In genomic region chr16:38654308-38654707, GRCm38 (mm10) we compare ENCODE assay signal across 13 mouse cellular contexts. TPM values are rescaled to one million over a fixed set of nuclear protein-coding genes. Genes with fewer than 3 reads are reported as not detected.
DNase-seq lines count a peak whose midpoint lies in the region; ATAC-seq and TF ChIP-seq lines count a peak whose summit lies in the region.
"Had no signal": no experiment of that assay in that cellular context is flagged by ENCODE, and none has a peak within 500 bp of the region (broad histone marks: within the 10 kb centered on the region; RNA-seq: fewer than 3 reads in every experiment).

No protein-coding gene starts in this region.

- no peaks in the 10 kb centered on the region for H3K9me3 ChIP-seq in intestine, embryonic 14.5 days (ENCODE audit: control insufficient read depth, low read length)
- H3K9me3 ChIP-seq in intestine, embryonic 15.5 days, result no peaks in the 10 kb centered on the region
- H3K9me3 ChIP-seq in lung, postnatal 0 days (ENCODE audit: low read length), result no peaks in the 10 kb centered on the region
- H3K9me3 ChIP-seq in heart, postnatal 0 days (replicated peaks; ENCODE audit: control insufficient read depth, low read length), result no peaks in the 10 kb centered on the region
- no peaks in the 10 kb centered on the region for H3K9me3 ChIP-seq in stomach, postnatal 0 days (ENCODE audit: control insufficient read depth, low read length)
- H3K9me3 ChIP-seq: liver, embryonic 12.5 days had no signal

- TF ChIP-seq EP300 in lung, postnatal 0 days (IDR thresholded peaks at IDR 0.05), result peak; percentile 68
- TF ChIP-seq EP300 in heart, postnatal 0 days (IDR thresholded peaks at IDR 0.05; ENCODE audit: low read depth), result no peak
- TF ChIP-seq EP300 in stomach, postnatal 0 days (optimal IDR thresholded peaks at IDR 0.05), result no peak

- no peak for TF ChIP-seq CTCF in lung, postnatal 0 days (IDR thresholded peaks at IDR 0.05)
- TF ChIP-seq CTCF in heart, postnatal 0 days (IDR thresholded peaks at IDR 0.05; ENCODE audit: low read depth), result no peak
- TF ChIP-seq CTCF in stomach, postnatal 0 days (IDR thresholded peaks at IDR 0.05; ENCODE audit: low read depth), result no peak

- H3K4me1 ChIP-seq in intestine, embryonic 14.5 days (replicated peaks; ENCODE audit: control insufficient read depth, insufficient read depth, low read length), result peaks cover 25% of the 10 kb centered on the region
- peaks cover 24% of the 10 kb centered on the region for H3K4me1 ChIP-seq in intestine, embryonic 15.5 days (replicated peaks)
- peaks cover 24% of the 10 kb centered on the region for H3K4me1 ChIP-seq in lung, postnatal 0 days (ENCODE audit: insufficient read depth, low read depth, low read length)
- H3K4me1 ChIP-seq in heart, postnatal 0 days (ENCODE audit: control insufficient read depth, insufficient read depth), result peaks cover 58% of the 10 kb centered on the region
- peaks cover 10% of the 10 kb centered on the region; the same call in 1 of the 2 replicates for H3K4me1 ChIP-seq in stomach, postnatal 0 days (replicated peaks; ENCODE audit: control insufficient read depth, insufficient read depth)

- H3K36me3 ChIP-seq in intestine, embryonic 14.5 days (ENCODE audit: control insufficient read depth, insufficient read depth, low read length), result no peaks in the 10 kb centered on the region
- H3K36me3 ChIP-seq in intestine, embryonic 15.5 days, result no peaks in the 10 kb centered on the region
- no peaks in the 10 kb centered on the region for H3K36me3 ChIP-seq in lung, postnatal 0 days (ENCODE audit: insufficient read depth, low read length)
- H3K36me3 ChIP-seq in heart, postnatal 0 days (replicated peaks; ENCODE audit: control insufficient read depth, insufficient read depth, low read length), result no peaks in the 10 kb centered on the region
- no peaks in the 10 kb centered on the region for H3K36me3 ChIP-seq in stomach, postnatal 0 days (ENCODE audit: control insufficient read depth, insufficient read depth, low read length)
- H3K36me3 ChIP-seq: liver, embryonic 12.5 days had no signal

- no peak overlapping the region for H3K9ac ChIP-seq in intestine, embryonic 14.5 days (ENCODE audit: low read length)
- H3K9ac ChIP-seq in intestine, embryonic 15.5 days, result no peak overlapping the region
- H3K9ac ChIP-seq in lung, postnatal 0 days (replicated peaks; ENCODE audit: low read depth), result no peak overlapping the region
- H3K9ac ChIP-seq in heart, postnatal 0 days (replicated peaks; ENCODE audit: low read depth, low read length), result no peak overlapping the region
- no peak overlapping the region for H3K9ac ChIP-seq in stomach, postnatal 0 days (ENCODE audit: low read length)
- H3K9ac ChIP-seq: liver, embryonic 12.5 days had no signal

- no peaks in the 10 kb centered on the region for H3K27me3 ChIP-seq in intestine, embryonic 14.5 days (replicated peaks; ENCODE audit: control insufficient read depth, insufficient read depth, low read length)
- H3K27me3 ChIP-seq in intestine, embryonic 15.5 days (replicated peaks), result no peaks in the 10 kb centered on the region
- H3K27me3 ChIP-seq in lung, postnatal 0 days (replicated peaks; ENCODE audit: insufficient read depth, low read length), result no peaks in the 10 kb centered on the region
- H3K27me3 ChIP-seq in heart, postnatal 0 days (ENCODE audit: control insufficient read depth, insufficient read depth, low read length), result no peaks in the 10 kb centered on the region
- H3K27me3 ChIP-seq in stomach, postnatal 0 days (ENCODE audit: control insufficient read depth, insufficient read depth, low read length), result no peaks in the 10 kb centered on the region
- H3K27me3 ChIP-seq: Patski had no signal

- no peak for DNase-seq in intestine, embryonic 14.5 days (ENCODE audit: low spot score)
- peak; percentile 56 for DNase-seq in lung, postnatal 0 days (ENCODE audit: low spot score)
- no peak for DNase-seq in lung, postnatal 4 days
- DNase-seq in heart, postnatal 0 days (ENCODE audit: low spot score), result no peak
- DNase-seq in stomach, postnatal 0 days (ENCODE audit: low spot score), result no peak
- DNase-seq in adrenal gland, postnatal 14 days, result no peak
- DNase-seq: adrenal gland, adult 2 months; cerebellum, postnatal 36 days; right cerebral cortex, postnatal 4 days had no signal

- WGBS in intestine, embryonic 14.5 days, result 37% methylated on average over 4 of the region's 4 CpGs
- WGBS in intestine, embryonic 15.5 days, result 36% methylated on average over 4 of the region's 4 CpGs
- whole genome bisulfite sequencing in lung, postnatal 0 days, result 25% methylated on average over 4 of the region's 4 CpGs
- WGBS in heart, postnatal 0 days, result 32% methylated on average over 4 of the region's 4 CpGs
- 24% methylated on average over 4 of the region's 4 CpGs for WGBS in stomach, postnatal 0 days

- no peak overlapping the region for H3K4me3 ChIP-seq in intestine, embryonic 14.5 days (ENCODE audit: low read depth, low read length)
- H3K4me3 ChIP-seq in intestine, embryonic 15.5 days (replicated peaks), result no peak overlapping the region
- H3K4me3 ChIP-seq in lung, postnatal 0 days (ENCODE audit: low read depth, low read length), result no peak overlapping the region
- no peak overlapping the region for H3K4me3 ChIP-seq in heart, postnatal 0 days (ENCODE audit: low read depth, low read length)
- no peak overlapping the region for H3K4me3 ChIP-seq in stomach, postnatal 0 days (ENCODE audit: low read depth, low read length)
- H3K4me3 ChIP-seq: liver, embryonic 12.5 days had no signal

- H3K27ac ChIP-seq in intestine, embryonic 14.5 days (ENCODE audit: low read depth), result peak overlapping the region; percentile 28; the same call in 1 of the 2 replicates
- H3K27ac ChIP-seq in intestine, embryonic 15.5 days, result no peak overlapping the region
- H3K27ac ChIP-seq in lung, postnatal 0 days (ENCODE audit: low read length), result peak overlapping the region; percentile 73
- peak overlapping the region; percentile 92 for H3K27ac ChIP-seq in heart, postnatal 0 days (ENCODE audit: low read depth)
- H3K27ac ChIP-seq in stomach, postnatal 0 days (replicated peaks), result peak overlapping the region; percentile 5; the same call in 1 of the 2 replicates
- H3K27ac ChIP-seq: hindbrain, postnatal 0 days; liver, embryonic 12.5 days had no signal

- no peak overlapping the region for H3K4me2 ChIP-seq in intestine, embryonic 14.5 days (ENCODE audit: low read length)
- no peak overlapping the region for H3K4me2 ChIP-seq in intestine, embryonic 15.5 days (replicated peaks)
- H3K4me2 ChIP-seq in lung, postnatal 0 days (replicated peaks; ENCODE audit: low read depth, low read length), result no peak overlapping the region
- peak overlapping the region; percentile 28 for H3K4me2 ChIP-seq in heart, postnatal 0 days (ENCODE audit: low read depth, low read length)
- no peak overlapping the region for H3K4me2 ChIP-seq in stomach, postnatal 0 days (replicated peaks; ENCODE audit: low read depth)
- H3K4me2 ChIP-seq: liver, embryonic 12.5 days had no signal

- no peak for ATAC-seq in intestine, embryonic 14.5 days (replicated peaks; ENCODE audit: low FRiP score, low TSS enrichment, low read depth)
- ATAC-seq in intestine, embryonic 15.5 days, result no peak
- ATAC-seq in lung, postnatal 0 days, result peak; percentile 33
- ATAC-seq in heart, postnatal 0 days (ENCODE audit: insufficient read depth, low read depth), result no peak
- ATAC-seq in stomach, postnatal 0 days (ENCODE audit: low FRiP score, low TSS enrichment), result peak; percentile 58; the same call in 1 of the 2 replicates
- ATAC-seq: hindbrain, postnatal 0 days; Patski had no signal

RNA-seq across cellular contexts. Expression of gene Arhgap31, which starts 58.8 kb away (rescaled TPM):
- 10.9 and 11.7 TPM in 2 replicates for polyA plus RNA-seq in intestine, embryonic 14.5 days (2014; fragmentation: Nextera tagmentation; extraction: Ambion mirVana)
- polyA plus RNA-seq in intestine, embryonic 15.5 days (2015; fragmentation: Nextera tagmentation; extraction: Ambion mirVana), result 6.8 and 7.6 TPM in 2 replicates
- 19.2 and 23.6 TPM in 2 replicates for polyA plus RNA-seq in lung, postnatal 0 days (2015; fragmentation: Nextera tagmentation; extraction: Ambion mirVana)
- total RNA-seq in heart, postnatal 0 days (2014; rRNA removed; ENCODE audit: low replicate concordance), result 60.6 and 63.5 TPM in 2 replicates
- polyA plus RNA-seq in heart, postnatal 0 days (2015; fragmentation: Nextera tagmentation; extraction: Ambion mirVana), result 15.0 and 15.7 TPM in 2 replicates
- polyA plus RNA-seq in stomach, postnatal 0 days (2015; fragmentation: Nextera tagmentation; extraction: Ambion mirVana), result 3.1 and 3.4 TPM in 2 replicates
- 34.8 and 37.5 TPM in 2 replicates for total RNA-seq in adrenal gland, postnatal 14 days (2021)

Comparison
In these comparisons a context has a peak if more than half of its experiments do, and no peak if none do; other contexts are left out.
1. ATAC-seq: peak in lung, postnatal 0 days (single experiment) and stomach, postnatal 0 days (single experiment); none in intestine, embryonic 14.5 days (single experiment), intestine, embryonic 15.5 days (single experiment) and heart, postnatal 0 days (single experiment).